Mouse (Mus musculus) cortical plate, adult 2 months (tissue): ENCODE results near the gene Dennd2a.

Source experiments
- CTCF ChIP-seq: fragments of 200-500 bp; IDR thresholded peaks from 2 replicates; pipeline ENCODE4 v1.5.1; 2011; ENCODE audit warnings: mild to moderate bottlenecking, control low read depth, low read length; ENCODE audit not compliant: insufficient read depth; ENCODE audit errors: extremely low read depth
- POLR2A ChIP-seq: fragments of 200-500 bp; IDR thresholded peaks from 2 replicates; pipeline ENCODE4 v1.6.1; 2011; ENCODE audit warnings: mild to moderate bottlenecking, low read length, control low read depth; ENCODE audit not compliant: insufficient read depth; ENCODE audit errors: extremely low read depth

GRCm38 (mm10) chr6:39430722-39431121 is 126.9 kb downstream of the Dennd2a start:
- TF ChIP-seq POLR2A (no peak), CTCF (no peak)
